Mouse (Mus musculus): ENCODE measurements around the gene Fads3. TPM values are rescaled to one million over a fixed set of nuclear protein-coding genes. Genes with fewer than 3 reads are reported as not detected.

The Fads3 gene
- total RNA-seq, 1 experiment from 2014 or later = 11.1 TPM

DNA sequence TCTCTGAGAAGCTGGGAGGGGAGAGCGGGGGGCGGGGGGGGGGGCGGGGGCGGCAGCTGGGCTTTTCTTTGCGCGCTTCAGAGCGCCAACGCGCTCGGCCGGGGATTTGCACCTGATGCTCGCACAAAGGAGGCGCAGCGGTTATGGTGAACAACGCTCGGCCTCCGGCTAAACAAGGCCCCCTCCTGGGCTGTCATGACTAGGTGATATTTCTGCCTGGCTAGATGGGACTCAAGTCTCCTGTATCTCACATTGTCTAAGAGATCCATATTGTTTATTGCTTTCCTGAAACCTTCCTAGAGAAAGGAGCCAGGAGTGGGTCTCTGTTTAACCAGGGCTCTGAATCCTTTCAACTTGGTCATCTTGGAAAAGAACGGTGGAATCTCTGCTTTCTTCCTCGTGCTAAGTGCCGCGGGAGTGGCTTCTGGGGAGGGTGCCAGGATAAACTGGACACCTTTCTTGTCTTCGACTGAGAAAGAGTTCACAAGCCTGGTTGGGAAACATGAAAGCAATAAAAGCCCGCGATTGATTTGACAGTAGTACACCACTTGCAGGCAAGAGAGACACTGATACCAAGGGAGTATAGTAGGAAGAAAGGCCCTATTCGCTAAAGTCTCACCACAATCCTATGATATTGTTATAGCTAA is 60.8 kb downstream of the Fads3 start:
- peak; percentile 3 for ATAC-seq (replicated peaks; ENCODE audit: low read depth, poor library complexity, severe bottlenecking)

DNA sequence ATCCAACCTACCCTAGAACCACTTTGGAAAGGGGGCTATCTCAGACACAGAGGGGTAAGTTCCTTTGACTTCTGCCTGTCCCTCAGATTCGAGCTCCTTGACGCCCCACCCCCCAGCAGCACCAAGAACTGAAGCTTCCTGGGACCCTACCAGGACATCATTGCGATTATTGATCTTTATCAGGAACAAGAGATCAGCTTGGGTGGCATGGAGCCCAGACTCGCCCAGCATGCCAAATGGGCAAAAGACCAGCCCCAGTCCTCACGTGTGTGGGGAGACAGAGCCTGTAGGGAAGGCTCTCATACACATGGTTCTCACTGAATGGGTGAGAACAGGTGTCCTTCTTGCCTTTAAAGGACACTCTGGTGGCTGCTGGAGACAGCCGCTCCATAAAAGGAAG is 62.9 kb downstream of the Fads3 start:
- ATAC-seq (replicated peaks; ENCODE audit: low read depth, poor library complexity, severe bottlenecking) = no peak

DNA sequence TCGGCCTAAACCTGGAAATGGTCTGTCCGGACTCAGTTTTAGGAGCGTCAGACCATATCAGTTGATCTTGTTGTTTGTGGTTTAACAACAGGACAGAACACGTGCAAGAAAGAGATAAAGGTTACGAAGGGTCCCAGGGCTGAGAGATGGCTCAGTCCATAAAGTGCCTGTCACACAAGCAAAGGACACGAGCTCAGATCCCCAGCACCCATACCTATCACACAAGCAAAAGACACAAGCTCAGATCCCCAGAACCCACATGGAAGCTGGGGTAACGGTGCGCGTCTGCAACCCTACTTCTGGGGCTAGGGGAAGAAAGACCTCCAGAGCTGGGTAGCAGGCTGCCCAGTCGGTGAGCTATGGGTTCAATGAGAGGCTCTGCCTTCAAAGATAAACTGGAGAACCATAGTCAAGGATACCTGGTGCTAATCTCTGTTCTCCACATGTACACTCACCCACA is 63.7 kb downstream of the Fads3 start:
- peak; percentile 20; the same call in 1 of the 2 replicates for ATAC-seq (replicated peaks; ENCODE audit: low read depth, poor library complexity, severe bottlenecking)

DNA sequence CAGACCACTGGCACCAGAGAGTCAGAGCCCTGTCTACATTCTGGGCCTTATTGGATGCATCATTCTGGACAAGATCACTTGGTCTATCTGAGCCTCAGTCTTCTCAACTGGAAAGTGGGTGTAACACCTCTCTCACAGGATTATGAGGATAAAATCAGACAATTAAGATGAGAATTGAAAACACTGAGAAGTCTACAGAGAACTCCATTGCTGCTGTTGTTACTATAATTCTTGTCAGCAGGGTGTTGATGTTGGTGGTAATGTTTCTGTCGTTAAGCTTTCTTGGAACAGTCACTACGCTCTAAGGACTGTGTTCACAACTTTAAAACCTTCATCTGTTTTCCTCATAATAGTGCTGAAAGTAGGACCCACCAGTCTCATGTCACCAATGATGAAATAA is 65.3 kb downstream of the Fads3 start:
- no peak for ATAC-seq (replicated peaks; ENCODE audit: low read depth, poor library complexity, severe bottlenecking)

- ATAC-seq (replicated peaks; ENCODE audit: low read depth, poor library complexity, severe bottlenecking) = no peak
Observed at GRCm38 (mm10) chr19:10107051-10107611, 65.8 kb downstream of the Fads3 start.

- no peak for ATAC-seq (replicated peaks; ENCODE audit: low read depth, poor library complexity, severe bottlenecking)
Observed at GRCm38 (mm10) chr19:10108129-10108528, 66.8 kb downstream of the Fads3 start.

GRCm38 (mm10) chr19:10108666-10109065 is 67.3 kb downstream of the Fads3 start:
- no peak for ATAC-seq (replicated peaks; ENCODE audit: low read depth, poor library complexity, severe bottlenecking)

Other genes with a start within 250 kb of the Fads3 start
- not detected in 2 replicates for gene Scgb2a2, start 194.0 kb upstream of the Fads3 start, total RNA-seq (2017)
- gene Incenp, start 142.0 kb upstream of the Fads3 start, total RNA-seq (2017) = 76.5 and 149 TPM in 2 replicates
- gene Fth1, start 61.0 kb upstream of the Fads3 start, total RNA-seq (2017) = 695 and 890 TPM in 2 replicates
- gene Best1, start 39.9 kb upstream of the Fads3 start, total RNA-seq (2017) = not detected in 2 replicates
- gene Rab3il1, start 39.9 kb upstream of the Fads3 start, total RNA-seq (2017) = 8.1 and 8.8 TPM in 2 replicates
- 30.2 and 30.8 TPM in 2 replicates for gene Fads2, start 60.2 kb downstream of the Fads3 start, total RNA-seq (2017)
- 20.5 and 32.9 TPM in 2 replicates for gene Fads1, start 141.3 kb downstream of the Fads3 start, total RNA-seq (2017)
- gene Tmem258, start 162.4 kb downstream of the Fads3 start, total RNA-seq (2017) = 171 and 202 TPM in 2 replicates
- gene Fen1, start 162.6 kb downstream of the Fads3 start, total RNA-seq (2017) = 113 and 118 TPM in 2 replicates
- 0.05 TPM in 1 of 2 replicates, not detected in the other for gene Myrf, start 199.2 kb downstream of the Fads3 start, total RNA-seq (2017)

Data from common myeloid progenitor, adult 5-6 weeks (primary cell).